Mouse (Mus musculus) small intestine, adult 10 weeks (tissue): ENCODE data around the gene Krtap19-3. TPM values are rescaled to one million over a fixed set of nuclear protein-coding genes. Genes with fewer than 3 reads are reported as not detected.

ENCODE experiments used
- polyA plus RNA-seq: library from polyadenylated mRNA; stranded (reverse); fragments of 350-450 nt; fragmentation: Illumina TruSeq; extraction: RNeasy Lipid Tissue Mini Kit (QIAGEN cat#74804); gene quantifications from one replicate; pipeline ENCODE4 v1.2.3, GENCODE M21; 2014; ENCODE audit warnings: low replicate concordance

Gene Krtap19-3
- not detected for polyA plus RNA-seq

GRCm38 (mm10) chr16:88877938-88878337, at the start of gene Krtap19-3:
TSS of gene Krtap19-3 (minus strand) at chr16:88878038.

GRCm38 (mm10) chr16:88896357-88896756, 18.5 kb upstream of the Krtap19-3 start, which contains the start of gene Krtap19-5:
TSS of gene Krtap19-5 (minus strand) at chr16:88896457.

GRCm38 (mm10) chr16:88884989-88885388, 7.2 kb upstream of the Krtap19-3 start, which contains the start of gene Krtap19-4:
TSS of gene Krtap19-4 (minus strand) at chr16:88885089.

GRCm38 (mm10) chr16:88874169-88874568, 3.7 kb downstream of the Krtap19-3 start, which contains the start of gene Krtap19-2:
TSS of gene Krtap19-2 (minus strand) at chr16:88874269.

GRCm38 (mm10) chr16:88869311-88869710, 8.5 kb downstream of the Krtap19-3 start, which contains the start of gene Krtap19-1:
TSS of gene Krtap19-1 (minus strand) at chr16:88869411.

Other genes starting within 250 kb of the Krtap19-3 start
- not detected for gene Krtap26-1, start 230.2 kb downstream of the Krtap19-3 start, polyA plus RNA-seq
- gene Krtap27-1, start 206.4 kb downstream of the Krtap19-3 start, polyA plus RNA-seq: not detected
- not detected for gene 2310061N02Rik, start 170.1 kb downstream of the Krtap19-3 start, polyA plus RNA-seq
- gene Krtap13-1, start 149.2 kb downstream of the Krtap19-3 start, polyA plus RNA-seq: not detected
- gene Krtap13, start 126.4 kb downstream of the Krtap19-3 start, polyA plus RNA-seq: not detected
- not detected for gene 2310034C09Rik, start 119.2 kb downstream of the Krtap19-3 start, polyA plus RNA-seq
- gene 2310057N15Rik, start 103.8 kb downstream of the Krtap19-3 start, polyA plus RNA-seq: not detected
- not detected for gene Gm5965, start 100.1 kb downstream of the Krtap19-3 start, polyA plus RNA-seq
- gene Gm20741, start 65.8 kb downstream of the Krtap19-3 start, polyA plus RNA-seq: not detected
- not detected for gene Krtap15, start 57.8 kb downstream of the Krtap19-3 start, polyA plus RNA-seq
- not detected for gene Krtap14, start 51.9 kb downstream of the Krtap19-3 start, polyA plus RNA-seq
- not detected for gene Krtap19-1, start 8.6 kb downstream of the Krtap19-3 start, polyA plus RNA-seq
- gene Krtap19-2, start 3.8 kb downstream of the Krtap19-3 start, polyA plus RNA-seq: not detected
- gene Krtap19-4, start 7.1 kb upstream of the Krtap19-3 start, polyA plus RNA-seq: not detected
- not detected for gene Krtap19-5, start 18.4 kb upstream of the Krtap19-3 start, polyA plus RNA-seq
- not detected for gene Krtap19-9b, start 54.2 kb upstream of the Krtap19-3 start, polyA plus RNA-seq
- gene Krtap16-3, start 84.8 kb upstream of the Krtap19-3 start, polyA plus RNA-seq: not detected
- not detected for gene Krtap22-2, start 132.7 kb upstream of the Krtap19-3 start, polyA plus RNA-seq
- not detected for gene Gm10229, start 137.2 kb upstream of the Krtap19-3 start, polyA plus RNA-seq
- not detected for gene Krtap6-1, start 153.7 kb upstream of the Krtap19-3 start, polyA plus RNA-seq
- not detected for gene Gm10228, start 163.4 kb upstream of the Krtap19-3 start, polyA plus RNA-seq
- not detected for gene Krtap6-5, start 169.8 kb upstream of the Krtap19-3 start, polyA plus RNA-seq
- not detected for gene 1110025L11Rik, start 186.0 kb upstream of the Krtap19-3 start, polyA plus RNA-seq
- not detected for gene Krtap6-3, start 206.0 kb upstream of the Krtap19-3 start, polyA plus RNA-seq